Mouse (Mus musculus): ENCODE measurements at regions not wholly inside any gene's neighbourhood (a gene's known extent, or its start where the extent isn't known, plus 50 kb on each side); places are given as distances from the start of the nearest gene placed in this dataset.

DNA sequence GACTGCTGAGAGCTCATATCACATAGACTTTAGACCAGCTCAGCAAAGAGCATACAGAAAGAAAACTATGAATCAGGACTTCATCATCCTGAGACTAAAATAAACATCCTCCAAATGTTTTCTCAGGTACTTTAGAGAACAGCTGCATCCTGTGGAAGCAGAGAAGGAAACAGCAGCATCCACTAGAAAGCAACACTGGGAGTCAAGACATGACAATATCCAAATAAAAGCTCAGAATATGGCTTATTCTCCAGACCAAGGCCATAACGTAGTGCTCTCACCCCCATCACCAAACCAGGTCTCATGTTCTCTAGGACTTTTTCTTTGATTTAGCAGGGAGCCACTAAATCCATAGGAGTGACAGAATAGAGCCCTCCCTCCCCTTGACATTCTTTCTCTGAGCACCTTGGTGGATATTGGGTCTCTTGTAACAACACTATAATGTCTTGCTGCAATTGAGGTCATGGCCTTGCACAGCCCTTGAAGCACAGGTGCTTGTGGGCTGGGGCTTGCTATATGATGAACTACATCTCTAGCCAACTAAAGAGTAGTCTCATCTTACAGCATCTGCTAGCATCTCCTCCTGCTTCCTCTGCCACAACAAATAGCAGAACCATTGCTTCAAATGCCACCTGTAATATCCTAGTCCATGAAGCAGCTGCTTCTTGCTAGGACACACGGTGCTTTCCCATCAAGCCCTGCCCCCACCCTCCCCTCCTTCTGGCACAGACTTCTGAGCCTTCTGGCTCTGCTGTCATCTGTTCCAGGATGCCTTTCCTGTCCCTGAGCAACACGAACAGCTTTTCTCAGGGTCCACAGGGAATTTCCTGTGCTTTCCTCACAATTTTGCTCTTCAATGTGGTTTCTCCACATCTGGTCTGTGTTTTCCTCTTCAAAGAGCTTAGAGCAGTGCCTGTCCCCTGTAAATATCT lies 108.4 kb upstream of the Ccdc85a start:
- TF ChIP-seq CTCF (IDR thresholded peaks at IDR 0.05; ENCODE audit: low read depth) (no peak), EP300 (IDR thresholded peaks at IDR 0.05; ENCODE audit: low read depth) (0 out of 2 replicates have a peak, but pooled peaks have one; percentile 25)

All from heart, postnatal 0 days (tissue).